ENCODE assay signal across 9 mouse cellular contexts in genomic region chr11:16260764-16261578, GRCm38 (mm10). TPM values are rescaled to one million over a fixed set of nuclear protein-coding genes. Genes with fewer than 3 reads are reported as not detected.
DNase-seq lines count a peak whose midpoint lies in the region; ATAC-seq lines count a peak whose summit lies in the region.
"Had no signal": no experiment of that assay in that cellular context is flagged by ENCODE, and none has a peak within 500 bp of the region (broad histone marks: within the 10 kb centered on the region; RNA-seq: fewer than 3 reads in every experiment).

No protein-coding gene starts in this region.

- H3K36me3 ChIP-seq in intestine, embryonic 14.5 days (ENCODE audit: control insufficient read depth, insufficient read depth, low read length), result no peaks in the 10 kb centered on the region

- H3K4me2 ChIP-seq in intestine, embryonic 14.5 days (ENCODE audit: low read length), result peak overlapping the region; percentile 66

- H3K27ac ChIP-seq in intestine, embryonic 14.5 days (ENCODE audit: low read depth), result no peak overlapping the region
- H3K27ac ChIP-seq: macrophage had no signal

- ATAC-seq in intestine, embryonic 14.5 days (replicated peaks; ENCODE audit: low FRiP score, low TSS enrichment, low read depth), result peak; percentile 50; the same call in 1 of the 2 replicates
- ATAC-seq in megakaryocyte progenitor cell, adult 5-6 weeks (replicated peaks; ENCODE audit: poor library complexity), result peak; percentile 90

- peak; percentile 57 for DNase-seq in adrenal gland, postnatal 25 days
- DNase-seq in cerebellum, postnatal 36 days, result peak; percentile 73 to 82
- peak; percentile 45 for DNase-seq in gastrocnemius, adult 18-20 months (ENCODE audit: low spot score)
- peak; percentile 80 for DNase-seq in intestine, embryonic 14.5 days (ENCODE audit: low spot score)
- peak; percentile 57 to 58 for DNase-seq in left cerebral cortex, adult 8-10 months (ENCODE audit: low spot score in 2 of 2)
- DNase-seq in right cerebral cortex, postnatal 36 days (ENCODE audit: low spot score in 2 of 2), result peak; percentile 61 to 71
- no peak for DNase-seq in spleen, postnatal 4 days (ENCODE audit: low spot score in 2 of 2)

- H3K27me3 ChIP-seq in intestine, embryonic 14.5 days (replicated peaks; ENCODE audit: control insufficient read depth, insufficient read depth, low read length), result peaks cover 43% of the 10 kb centered on the region

- H3K9ac ChIP-seq in intestine, embryonic 14.5 days (ENCODE audit: low read length), result no peak overlapping the region

- no peaks in the 10 kb centered on the region for H3K9me3 ChIP-seq in intestine, embryonic 14.5 days (ENCODE audit: control insufficient read depth, low read length)

- H3K4me1 ChIP-seq in intestine, embryonic 14.5 days (replicated peaks; ENCODE audit: control insufficient read depth, insufficient read depth, low read length), result 0 out of 2 replicates have a peak, but pooled peaks cover 3% of the 10 kb centered on the region

- H3K4me3 ChIP-seq in intestine, embryonic 14.5 days (ENCODE audit: low read depth, low read length), result peak overlapping the region; percentile 39

- under 1% methylated on average over 40 of the region's 40 CpGs for WGBS in intestine, embryonic 14.5 days

RNA-seq across cellular contexts. Expression of gene Vstm2a, which starts 3.4 kb away (rescaled TPM):
- total RNA-seq in adrenal gland, postnatal 25 days (2021), result not detected in 2 replicates
- total RNA-seq in gastrocnemius, adult 18-20 months (2021), result under 1 TPM; 0.07 TPM
- 2.9 and 3.1 TPM in 2 replicates for polyA plus RNA-seq in intestine, embryonic 14.5 days (2014; fragmentation: Nextera tagmentation; extraction: Ambion mirVana)
- total RNA-seq in left cerebral cortex, adult 8-10 months (2022), result 100 to 1,000 TPM; 117 to 143 (median 124) TPM
- total RNA-seq in megakaryocyte progenitor cell, adult 5-6 weeks (2015), result not detected in 2 replicates
- total RNA-seq in megakaryocyte progenitor cell, adult 5-6 weeks (2017), result not detected in 2 replicates
- polyA plus RNA-seq: macrophage had no signal

Comparison
In these comparisons a context has a peak if more than half of its experiments do, and no peak if none do; other contexts are left out.
1. DNase-seq: peak in adrenal gland, postnatal 25 days (single experiment), cerebellum, postnatal 36 days (2 of 2), gastrocnemius, adult 18-20 months (single experiment), intestine, embryonic 14.5 days (single experiment), left cerebral cortex, adult 8-10 months (2 of 2) and right cerebral cortex, postnatal 36 days (2 of 2); none in spleen, postnatal 4 days (0 of 2).
2. RNA of gene Vstm2a, which starts 3.4 kb away (total RNA-seq): 117 to 143 TPM in left cerebral cortex, adult 8-10 months; 0.07 TPM in gastrocnemius, adult 18-20 months, not detected in adrenal gland, postnatal 25 days and not detected in megakaryocyte progenitor cell, adult 5-6 weeks; every median in the first group is over 100 times any median in the second.